Mouse (Mus musculus): ENCODE results near the gene Gjd2. TPM values are rescaled to one million over a fixed set of nuclear protein-coding genes. Genes with fewer than 3 reads are reported as not detected.

Gjd2 gene
- polyA plus RNA-seq, 1 experiment from 2014 or later, result not detected

- Histone ChIP-seq H3K4me3 (ENCODE audit: low read depth, low read length) (no peak overlapping the region), H3K36me3 (replicated peaks; ENCODE audit: insufficient read depth, low read length) (no peaks in the 10 kb centered on the region), H3K27ac (ENCODE audit: low read depth) (no peak overlapping the region), H3K4me2 (ENCODE audit: low read depth, low read length) (no peak overlapping the region), H3K27me3 (ENCODE audit: insufficient read depth, low read length) (peaks cover 28% of the 10 kb centered on the region), H3K4me1 (ENCODE audit: insufficient read depth) (peaks cover 2% of the 10 kb centered on the region; the same call in 1 of the 2 replicates), H3K9me3 (ENCODE audit: low read length) (no peaks in the 10 kb centered on the region), H3K9ac (replicated peaks) (no peak overlapping the region)
- DNase-seq (no peak), ATAC-seq (no peak)
- no peak for TF ChIP-seq CTCF (IDR thresholded peaks at IDR 0.05; ENCODE audit: low read depth)
- WGBS (ENCODE audit: insufficient replicate concordance), result 28% methylated on average over 10 of the region's 10 CpGs
These were observed 4.7 kb upstream of the Gjd2 start for GRCm38 (mm10) chr2:114018136-114018535.

- ATAC-seq (no peak), DNase-seq (no peak)
- peaks cover 41% of the 10 kb centered on the region for H3K27me3 ChIP-seq (ENCODE audit: insufficient read depth, low read length)
- TF ChIP-seq CTCF (IDR thresholded peaks at IDR 0.05; ENCODE audit: low read depth) (no peak), EP300 (IDR thresholded peaks at IDR 0.05; ENCODE audit: low read depth) (no peak)
- 65% methylated on average over 6 of the region's 6 CpGs for WGBS (ENCODE audit: insufficient replicate concordance)
- H3K27ac ChIP-seq (ENCODE audit: low read depth), result no peak overlapping the region
- no peak overlapping the region for H3K4me2 ChIP-seq (ENCODE audit: low read depth, low read length)
- H3K9me3 ChIP-seq (ENCODE audit: low read length), result no peaks in the 10 kb centered on the region
- peaks cover 3% of the 10 kb centered on the region; the same call in 1 of the 2 replicates for H3K4me1 ChIP-seq (ENCODE audit: insufficient read depth)
- no peak overlapping the region for H3K9ac ChIP-seq (replicated peaks)
- no peaks in the 10 kb centered on the region for H3K36me3 ChIP-seq (replicated peaks; ENCODE audit: insufficient read depth, low read length)
- H3K4me3 ChIP-seq (ENCODE audit: low read depth, low read length), result no peak overlapping the region
These were observed 1.4 kb upstream of the Gjd2 start for GRCm38 (mm10) chr2:114014839-114015238.

GRCm38 (mm10) chr2:114013846-114014245 is 427 bp upstream of the Gjd2 start:
- ATAC-seq (no peak), DNase-seq (no peak)
- Histone ChIP-seq H3K4me2 (ENCODE audit: low read depth, low read length) (peak overlapping the region; percentile 53; the same call in 1 of the 2 replicates), H3K4me1 (ENCODE audit: insufficient read depth) (peaks cover 3% of the 10 kb centered on the region; the same call in 1 of the 2 replicates), H3K4me3 (ENCODE audit: low read depth, low read length) (no peak overlapping the region; the same call in 1 of the 2 replicates), H3K9me3 (ENCODE audit: low read length) (no peaks in the 10 kb centered on the region), H3K36me3 (replicated peaks; ENCODE audit: insufficient read depth, low read length) (no peaks in the 10 kb centered on the region), H3K27ac (ENCODE audit: low read depth) (no peak overlapping the region), H3K27me3 (ENCODE audit: insufficient read depth, low read length) (peaks cover 41% of the 10 kb centered on the region), H3K9ac (replicated peaks) (no peak overlapping the region)
- 3% methylated on average over 13 of the region's 13 CpGs for WGBS (ENCODE audit: insufficient replicate concordance)
- TF ChIP-seq CTCF (IDR thresholded peaks at IDR 0.05; ENCODE audit: low read depth) (no peak), EP300 (IDR thresholded peaks at IDR 0.05; ENCODE audit: low read depth) (no peak)

- 8% methylated on average over 19 of the region's 19 CpGs for WGBS (ENCODE audit: insufficient replicate concordance)
- TF ChIP-seq EP300 (IDR thresholded peaks at IDR 0.05; ENCODE audit: low read depth) (no peak), CTCF (IDR thresholded peaks at IDR 0.05; ENCODE audit: low read depth) (no peak)
- H3K4me1 ChIP-seq (ENCODE audit: insufficient read depth), result peaks cover 3% of the 10 kb centered on the region; the same call in 1 of the 2 replicates
- DNase-seq (no peak), ATAC-seq (no peak)
- no peaks in the 10 kb centered on the region for H3K36me3 ChIP-seq (replicated peaks; ENCODE audit: insufficient read depth, low read length)
- H3K9ac ChIP-seq (replicated peaks), result no peak overlapping the region
- H3K9me3 ChIP-seq (ENCODE audit: low read length), result no peaks in the 10 kb centered on the region
- H3K27ac ChIP-seq (ENCODE audit: low read depth), result no peak overlapping the region
- H3K4me3 ChIP-seq (ENCODE audit: low read depth, low read length), result no peak overlapping the region
- H3K4me2 ChIP-seq (ENCODE audit: low read depth, low read length), result no peak overlapping the region
- peaks cover 37% of the 10 kb centered on the region for H3K27me3 ChIP-seq (ENCODE audit: insufficient read depth, low read length)
These were observed 639 bp downstream of the Gjd2 start for GRCm38 (mm10) chr2:114012749-114013211.

GRCm38 (mm10) chr2:114011838-114012237 is 1.6 kb downstream of the Gjd2 start:
- TF ChIP-seq EP300 (IDR thresholded peaks at IDR 0.05; ENCODE audit: low read depth) (no peak), CTCF (IDR thresholded peaks at IDR 0.05; ENCODE audit: low read depth) (no peak)
- Histone ChIP-seq H3K4me3 (ENCODE audit: low read depth, low read length) (no peak overlapping the region), H3K9ac (replicated peaks) (no peak overlapping the region), H3K27me3 (ENCODE audit: insufficient read depth, low read length) (peaks cover 37% of the 10 kb centered on the region), H3K4me1 (ENCODE audit: insufficient read depth) (peaks cover 3% of the 10 kb centered on the region; the same call in 1 of the 2 replicates), H3K27ac (ENCODE audit: low read depth) (no peak overlapping the region), H3K36me3 (replicated peaks; ENCODE audit: insufficient read depth, low read length) (no peaks in the 10 kb centered on the region), H3K9me3 (ENCODE audit: low read length) (no peaks in the 10 kb centered on the region), H3K4me2 (ENCODE audit: low read depth, low read length) (no peak overlapping the region)
- WGBS (ENCODE audit: insufficient replicate concordance), result 51% methylated on average over 4 of the region's 4 CpGs
- ATAC-seq, result no peak
- peak; percentile 27 for DNase-seq

- H3K4me1 ChIP-seq (ENCODE audit: insufficient read depth), result peaks cover 3% of the 10 kb centered on the region; the same call in 1 of the 2 replicates
- H3K9me3 ChIP-seq (ENCODE audit: low read length), result no peaks in the 10 kb centered on the region
- no peak overlapping the region for H3K4me2 ChIP-seq (ENCODE audit: low read depth, low read length)
- no peak overlapping the region for H3K9ac ChIP-seq (replicated peaks)
- WGBS (ENCODE audit: insufficient replicate concordance), result 68% methylated on average over 2 of the region's 2 CpGs
- no peak overlapping the region for H3K4me3 ChIP-seq (ENCODE audit: low read depth, low read length)
- TF ChIP-seq CTCF (IDR thresholded peaks at IDR 0.05; ENCODE audit: low read depth) (no peak), EP300 (IDR thresholded peaks at IDR 0.05; ENCODE audit: low read depth) (no peak)
- H3K36me3 ChIP-seq (replicated peaks; ENCODE audit: insufficient read depth, low read length), result no peaks in the 10 kb centered on the region
- no peak for DNase-seq
- ATAC-seq, result no peak
- no peak overlapping the region for H3K27ac ChIP-seq (ENCODE audit: low read depth)
- H3K27me3 ChIP-seq (ENCODE audit: insufficient read depth, low read length), result peaks cover 15% of the 10 kb centered on the region
These were observed 5.1 kb downstream of the Gjd2 start for GRCm38 (mm10) chr2:114008321-114008720.
